In the genomic region with DNA sequence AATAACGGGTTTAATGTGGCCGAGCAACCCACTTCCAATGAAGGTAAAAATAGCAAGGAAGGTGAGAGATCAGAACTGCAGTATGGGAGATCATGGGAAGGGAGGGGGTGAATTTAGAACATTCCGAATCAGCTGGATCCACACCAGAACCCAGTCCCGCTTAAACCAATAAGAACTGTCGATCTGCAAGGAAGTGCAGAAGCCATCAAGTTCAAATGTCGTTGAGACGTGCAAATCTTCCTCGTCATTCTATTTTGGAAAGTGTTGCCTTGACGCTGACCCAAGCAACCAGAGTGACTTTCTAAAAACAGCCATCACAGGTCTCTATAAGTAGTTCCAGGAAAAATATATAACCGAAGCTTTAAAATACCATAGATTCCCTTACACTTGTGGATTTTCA, we compare ENCODE assay signal across 23 mouse cellular contexts.
"Had no signal": no experiment of that assay in that cellular context is flagged by ENCODE, and none has a peak within 500 bp of the region (broad histone marks: within the 10 kb centered on the region; RNA-seq: fewer than 3 reads in every experiment).

No protein-coding gene starts in this region.

- H3K36me3 ChIP-seq: limb, embryonic 10.5 days; limb, embryonic 13.5 days; liver, embryonic 12.5 days; liver, embryonic 15.5 days; lung, embryonic 15.5 days; midbrain, embryonic 10.5 days; midbrain, embryonic 13.5 days; neural tube, embryonic 13.5 days had no signal

- H3K4me3 ChIP-seq: layer of hippocampus, adult 2 months; limb, embryonic 10.5 days; limb, embryonic 13.5 days; liver, embryonic 12.5 days; liver, embryonic 15.5 days; lung, embryonic 15.5 days; megakaryocyte, embryonic 14.5 days; midbrain, embryonic 10.5 days; midbrain, embryonic 13.5 days; myocyte; neural tube, embryonic 13.5 days had no signal

- H3K27me3 ChIP-seq: limb, embryonic 13.5 days; liver, embryonic 12.5 days; liver, embryonic 15.5 days; lung, embryonic 15.5 days; megakaryocyte, embryonic 14.5 days; midbrain, embryonic 13.5 days; neural tube, embryonic 13.5 days had no signal

- H3K4me2 ChIP-seq: limb, embryonic 13.5 days; liver, embryonic 12.5 days; liver, embryonic 15.5 days; lung, embryonic 15.5 days; midbrain, embryonic 13.5 days; neural tube, embryonic 13.5 days had no signal

- DNase-seq: kidney, postnatal 25 days; layer of hippocampus, adult 9-11 months; liver; lung, adult 18-20 months; lung, postnatal 10 days; lung, postnatal 36 days; retina, postnatal 1 day; right cerebral cortex, postnatal 25 days; thymus, adult 18-20 months; thymus, postnatal 36 days had no signal

- H3K9me3 ChIP-seq: limb, embryonic 10.5 days; limb, embryonic 13.5 days; liver, embryonic 12.5 days; liver, embryonic 15.5 days; lung, embryonic 15.5 days; megakaryocyte, embryonic 14.5 days; midbrain, embryonic 10.5 days; midbrain, embryonic 13.5 days; neural tube, embryonic 13.5 days had no signal

- H3K27ac ChIP-seq: kidney, postnatal 0 days; layer of hippocampus, adult 2 months; limb, embryonic 10.5 days; limb, embryonic 13.5 days; liver, embryonic 12.5 days; liver, embryonic 15.5 days; lung, embryonic 15.5 days; midbrain, embryonic 10.5 days; midbrain, embryonic 13.5 days; neural tube, embryonic 13.5 days had no signal

- ATAC-seq: liver, embryonic 12.5 days; midbrain, embryonic 13.5 days; midbrain, embryonic 16.5 days had no signal

- H3K9ac ChIP-seq: limb, embryonic 13.5 days; liver, embryonic 12.5 days; liver, embryonic 15.5 days; lung, embryonic 15.5 days; midbrain, embryonic 13.5 days; neural tube, embryonic 13.5 days had no signal

- H3K4me1 ChIP-seq: limb, embryonic 10.5 days; limb, embryonic 13.5 days; liver, embryonic 12.5 days; liver, embryonic 15.5 days; lung, embryonic 15.5 days; megakaryocyte, embryonic 14.5 days; midbrain, embryonic 10.5 days; midbrain, embryonic 13.5 days; neural tube, embryonic 13.5 days had no signal
